Mouse (Mus musculus): ENCODE data around the gene Cdk19. TPM values are rescaled to one million over a fixed set of nuclear protein-coding genes. Genes with fewer than 3 reads are reported as not detected.
A peak's percentile ranks its signal among the peaks of the same experiment; 100 is the strongest.
"Not testable (repeated sequence)": the region's sequence is repeated elsewhere in the genome, so short reads cannot be mapped to it uniquely, and the experiment has no call there.

Cdk19 gene
- total RNA-seq, 2 experiments from 2014 or later = 52.2 to 63.3 TPM

DNA sequence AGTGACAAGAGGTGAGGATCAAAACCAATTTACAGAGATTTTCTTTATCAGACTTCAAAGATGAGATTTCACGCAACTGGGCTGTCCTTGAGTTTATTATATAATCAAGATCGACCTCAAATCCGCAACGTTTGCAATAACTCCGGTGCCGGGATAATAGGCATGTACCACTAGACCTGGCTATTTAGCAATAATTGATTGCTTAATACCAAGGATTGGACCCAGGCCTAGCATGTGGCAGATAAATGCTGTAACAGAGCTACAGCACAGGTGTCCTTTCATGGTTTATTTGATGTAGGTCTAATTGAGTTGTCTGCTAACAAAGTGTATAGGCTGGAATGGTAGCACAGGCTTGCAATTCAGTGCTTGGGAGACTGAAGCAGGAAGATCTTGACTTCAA lies 172.8 kb downstream of the Cdk19 start:
- intact Hi-C loops (cut with DNase I) = no loop called here
- no peak for DNase-seq

DNA sequence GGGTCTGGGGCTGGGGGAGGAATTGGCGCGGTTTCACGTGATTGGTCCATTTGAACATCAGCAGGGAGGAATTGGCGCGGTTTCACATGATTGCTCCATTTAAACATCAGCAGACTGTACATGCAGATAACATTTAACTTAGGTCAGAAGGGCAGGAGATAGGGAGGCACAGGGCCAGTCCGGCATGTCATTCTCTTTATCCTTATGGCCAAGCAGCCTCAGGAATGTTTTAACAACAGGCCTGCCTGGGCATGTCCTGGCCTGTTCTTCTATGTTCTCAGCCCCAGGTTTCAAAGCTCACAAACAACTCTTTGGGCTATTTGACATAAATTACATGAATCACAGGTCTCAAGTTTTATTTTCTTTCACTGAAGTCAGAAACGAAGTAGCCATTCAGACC lies 173.6 kb downstream of the Cdk19 start:
- intact Hi-C loops (cut with DNase I); DNase-seq: not testable (repeated sequence)

DNA sequence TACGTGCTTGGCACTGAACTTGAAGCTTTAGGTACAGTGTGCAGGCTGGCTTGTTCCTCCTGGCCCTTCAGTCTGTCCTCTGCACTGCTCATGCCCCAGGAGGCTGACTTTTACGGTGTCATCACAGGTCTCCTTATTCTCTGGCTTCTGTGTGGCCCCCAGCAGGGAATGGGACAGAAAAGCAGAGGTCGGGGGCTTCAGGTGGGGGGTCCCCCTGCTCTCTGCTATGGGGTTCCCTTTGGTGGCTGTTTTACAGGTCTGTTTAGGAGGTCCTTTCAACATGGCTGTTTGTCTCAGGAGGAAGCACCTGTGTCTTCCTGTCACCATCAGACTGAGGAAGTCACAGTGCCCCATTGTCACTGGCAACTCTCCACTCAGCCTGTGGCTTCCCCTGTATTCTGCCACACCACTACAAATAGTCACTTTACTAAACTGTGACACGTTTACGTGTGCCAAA lies 175.9 kb downstream of the Cdk19 start:
- intact Hi-C loops (cut with DNase I) = no loop called here
- no peak for DNase-seq

DNA sequence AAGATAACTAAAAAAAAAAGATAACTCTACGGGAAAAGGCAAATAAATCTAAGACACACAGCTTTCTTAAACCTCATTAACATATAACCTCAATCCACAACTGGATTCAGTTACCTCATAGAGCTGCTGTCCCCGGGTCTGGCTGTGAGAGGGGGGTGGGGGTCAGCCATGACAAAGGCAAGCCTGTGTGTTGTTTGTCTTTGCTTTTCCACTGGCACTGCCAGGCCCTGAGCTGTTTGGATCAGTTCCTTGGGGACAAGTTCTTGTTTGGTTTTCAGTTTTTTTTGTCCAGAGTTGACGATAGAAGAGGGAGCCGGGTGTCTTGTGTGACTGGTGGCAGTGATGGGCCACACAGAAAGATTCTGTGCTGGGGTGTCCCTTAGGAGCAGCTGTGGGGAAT lies 177.1 kb downstream of the Cdk19 start:
- peak; percentile 24 for DNase-seq
- intact Hi-C loops (cut with DNase I) = no loop called here

DNA sequence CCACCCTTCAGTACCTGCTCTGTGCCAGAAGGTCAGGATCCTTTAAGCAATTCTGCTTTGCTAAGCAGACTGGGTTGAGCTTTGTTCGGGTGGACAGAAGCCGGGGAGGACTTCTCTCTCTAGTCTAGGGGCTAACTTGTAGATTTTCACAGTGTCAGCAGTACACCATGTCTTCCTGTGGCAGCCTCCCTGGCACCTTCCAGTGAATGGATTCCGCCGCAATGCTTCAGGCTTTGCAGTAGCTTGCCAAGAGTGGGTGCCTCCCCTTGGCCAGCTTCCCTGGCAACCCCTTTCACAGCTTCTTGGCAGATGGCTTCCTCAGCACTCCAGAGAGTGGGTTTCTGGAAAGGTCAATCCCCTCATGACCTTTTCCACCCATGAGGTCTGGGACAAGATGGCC lies 180.2 kb downstream of the Cdk19 start:
- intact Hi-C loops (cut with DNase I) = no loop called here

DNA sequence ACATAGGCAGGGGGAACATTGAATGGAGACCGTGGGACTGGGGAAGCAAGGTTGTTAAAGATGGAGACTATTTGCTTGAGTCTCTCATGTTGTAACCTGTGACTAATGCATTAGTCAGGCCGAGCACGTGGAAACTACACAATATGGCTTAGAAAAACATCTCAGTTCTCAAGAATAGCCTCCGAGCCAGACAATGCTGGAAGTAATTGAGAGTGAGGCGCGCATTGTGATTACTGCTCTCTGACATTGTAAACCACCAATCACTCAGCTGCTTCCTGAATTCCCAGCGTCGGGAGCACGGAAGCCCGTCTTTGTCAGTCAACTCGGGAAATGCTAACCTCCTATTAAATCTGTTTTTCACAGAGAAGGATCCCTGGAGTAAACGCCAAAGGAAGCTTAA lies 182.2 kb downstream of the Cdk19 start:
- intact Hi-C loops (cut with DNase I) = loop anchor here (5.0 kb wide), 1 partner anchor 169 kb away; no protein-coding TSS in a partner anchor
- DNase-seq = no peak

More for the DNA sequence above, 180.2 kb downstream of the Cdk19 start:
- peak; percentile 85 for DNase-seq

DNA sequence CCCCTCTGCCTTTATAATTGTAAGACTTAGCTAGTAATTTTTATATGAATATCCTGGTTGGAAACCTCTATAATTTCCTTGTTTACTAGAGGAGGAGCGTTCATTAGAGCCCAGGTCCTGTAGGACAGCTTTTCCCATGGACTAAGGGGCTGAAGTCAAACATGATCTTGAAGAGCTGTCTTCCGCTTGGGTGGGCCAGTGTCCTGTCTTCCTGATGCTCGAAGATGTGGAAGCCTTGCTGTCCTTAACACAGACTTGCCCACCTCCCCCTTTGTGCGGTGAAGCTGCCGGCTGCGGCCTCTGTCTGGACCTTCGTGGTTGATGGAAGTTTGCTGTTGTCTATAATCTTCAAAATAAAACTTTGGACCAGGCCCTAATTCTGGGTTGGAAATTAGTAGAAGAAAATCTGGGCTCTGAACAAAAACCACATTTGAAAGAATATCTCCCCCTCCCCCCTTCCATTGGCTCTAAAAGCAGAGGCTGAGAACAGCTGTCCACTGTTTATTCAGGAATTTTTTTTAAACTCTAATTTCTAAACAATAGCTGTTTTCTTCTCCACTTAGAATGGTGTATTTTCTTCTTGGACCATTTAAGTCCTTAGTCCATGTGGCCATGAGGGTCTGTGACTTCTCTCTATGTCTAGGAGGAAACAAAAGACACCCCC lies 184.1 kb downstream of the Cdk19 start:
- no peak for DNase-seq
- intact Hi-C loops (cut with DNase I) = loop anchor here (5.0 kb wide), 1 partner anchor 171 kb away; no protein-coding TSS in a partner anchor

DNA sequence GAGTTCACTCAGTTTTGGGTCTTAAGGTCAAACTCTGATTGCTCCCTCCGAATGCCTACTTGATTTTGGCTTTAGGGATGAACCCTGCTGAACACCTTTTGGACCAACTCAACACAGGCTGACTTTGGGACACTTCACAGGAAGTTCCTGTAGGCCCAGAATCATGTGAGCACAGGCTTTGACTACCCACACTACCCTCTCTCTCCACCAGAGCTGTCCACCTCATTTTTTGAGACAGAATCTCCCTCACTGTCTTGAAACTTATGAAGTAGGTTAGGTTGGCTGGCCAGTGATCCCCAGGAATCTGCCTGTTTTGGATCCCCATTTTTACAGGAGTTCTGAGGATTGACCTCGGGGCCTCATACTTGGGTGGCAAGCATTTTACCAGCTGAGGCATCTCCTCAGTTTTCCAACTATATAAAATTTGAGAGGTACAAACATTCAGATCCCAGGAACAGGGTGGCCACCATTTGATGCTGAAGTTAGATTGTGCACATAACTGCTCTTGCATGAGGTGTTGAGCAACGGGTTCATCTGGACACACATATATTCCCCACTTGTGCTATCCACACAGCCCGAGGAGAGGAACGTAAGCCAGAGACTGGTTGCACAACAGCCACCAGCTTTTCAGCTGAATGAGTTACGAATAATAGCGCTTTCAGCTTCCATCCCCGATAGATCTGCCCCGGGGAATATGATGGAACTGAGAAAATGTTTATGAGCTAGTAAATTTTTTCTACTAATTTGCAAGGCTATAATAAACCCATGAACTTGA lies 184.9 kb downstream of the Cdk19 start:
- intact Hi-C loops (cut with DNase I) = loop anchor here (5.0 kb wide), 1 partner anchor 172 kb away; no protein-coding TSS in a partner anchor
- DNase-seq = no peak

DNA sequence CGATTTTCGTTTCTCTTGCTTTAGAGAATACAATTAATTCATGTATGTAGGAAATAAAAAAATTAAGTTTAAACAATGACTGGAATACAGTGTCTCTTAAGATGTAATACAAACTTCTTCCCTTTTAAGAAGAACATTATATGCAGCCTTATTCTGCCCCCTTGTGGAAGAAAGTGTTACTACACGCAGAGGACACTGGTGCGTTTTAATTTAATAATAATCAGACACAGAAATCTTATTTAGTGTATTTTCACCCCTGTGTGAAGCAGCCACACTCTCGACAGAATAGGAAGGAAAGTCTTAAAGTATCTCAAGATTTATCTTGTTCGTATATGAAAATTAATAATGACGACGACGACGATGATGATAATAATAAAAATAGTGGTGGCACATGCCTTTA lies 185.6 kb downstream of the Cdk19 start:
- intact Hi-C loops (cut with DNase I) = loop anchor here (5.0 kb wide), 1 partner anchor 173 kb away; no protein-coding TSS in a partner anchor

DNA sequence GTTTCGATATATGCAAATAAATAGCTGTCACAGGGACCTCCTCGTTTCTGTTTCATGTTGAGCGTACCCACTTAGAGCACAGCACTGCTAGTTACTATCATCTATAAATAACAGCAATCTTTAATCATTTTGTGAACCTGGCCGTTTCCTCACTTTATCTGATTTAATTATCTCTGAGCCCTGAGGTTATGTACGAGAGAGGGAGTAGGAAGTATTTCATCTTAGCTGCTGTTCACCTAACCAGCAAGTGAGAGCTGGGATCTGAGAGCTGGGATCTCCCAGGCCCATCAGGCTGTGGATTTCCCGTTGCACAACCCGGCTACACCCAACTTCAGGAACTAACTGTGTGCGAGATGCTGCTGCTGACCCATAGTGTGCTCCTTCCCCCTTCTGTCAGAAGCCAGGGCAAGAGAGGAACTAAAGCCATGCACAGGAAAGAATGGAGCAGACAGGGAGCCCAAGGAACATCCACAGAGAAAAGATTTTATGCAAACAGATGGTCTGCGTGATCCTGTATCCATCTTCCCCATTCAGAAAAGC lies 186.3 kb downstream of the Cdk19 start:
- intact Hi-C loops (cut with DNase I) = loop anchor here (2.0 kb wide), 1 partner anchor 267 kb away; the partner anchor contains the start of gene Gtf3c6
- no peak for DNase-seq

More for the DNA sequence above, 185.6 kb downstream of the Cdk19 start:
- DNase-seq = peak; percentile 20

DNA sequence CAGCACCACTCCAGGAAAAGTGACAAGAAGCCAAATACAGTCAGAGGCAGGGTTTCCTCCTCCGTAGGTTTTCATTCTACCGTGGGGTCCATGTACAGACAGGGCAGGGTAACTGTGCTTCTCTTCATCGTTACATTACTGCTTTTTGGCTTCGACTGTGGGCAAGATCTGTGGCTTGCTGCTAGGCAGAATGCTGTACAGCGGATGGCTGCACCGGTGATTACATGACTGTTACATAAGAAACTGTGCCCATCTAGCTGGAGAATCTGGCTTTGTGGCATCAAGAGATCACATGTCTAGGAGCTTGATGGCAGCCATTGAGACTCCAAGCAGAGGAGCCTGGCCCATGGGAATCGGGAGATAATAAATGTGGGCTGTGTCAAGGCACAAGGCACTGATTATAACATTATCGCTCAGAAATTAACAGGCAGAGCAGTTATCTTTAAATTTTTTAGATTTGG lies 187.0 kb downstream of the Cdk19 start:
- intact Hi-C loops (cut with DNase I) = loop anchor here (2.0 kb wide), 1 partner anchor 268 kb away; the partner anchor contains the start of gene Gtf3c6
- no peak for DNase-seq

DNA sequence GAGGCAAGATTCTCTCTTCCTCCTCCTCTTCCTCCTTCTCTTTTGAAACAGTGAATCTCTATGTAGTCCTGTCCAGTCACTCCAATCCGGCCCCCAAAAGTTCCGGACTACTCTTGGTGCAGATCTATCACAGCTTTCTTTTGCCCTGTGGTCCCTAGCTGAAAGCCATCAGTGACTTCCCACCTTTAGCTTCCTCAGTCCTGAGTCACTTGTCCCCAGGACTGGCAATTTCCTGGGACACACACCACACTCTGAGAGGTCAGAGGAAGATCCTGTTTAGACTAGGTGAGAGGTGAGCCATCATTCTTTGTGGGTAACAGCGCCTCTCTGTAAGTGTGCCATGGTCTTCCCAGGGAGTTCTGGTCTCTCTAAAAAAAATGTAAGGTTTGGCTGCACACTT lies 187.6 kb downstream of the Cdk19 start:
- DNase-seq = no peak
- intact Hi-C loops (cut with DNase I) = loop anchor here (2.0 kb wide), 1 partner anchor 268 kb away; the partner anchor contains the start of gene Gtf3c6

DNA sequence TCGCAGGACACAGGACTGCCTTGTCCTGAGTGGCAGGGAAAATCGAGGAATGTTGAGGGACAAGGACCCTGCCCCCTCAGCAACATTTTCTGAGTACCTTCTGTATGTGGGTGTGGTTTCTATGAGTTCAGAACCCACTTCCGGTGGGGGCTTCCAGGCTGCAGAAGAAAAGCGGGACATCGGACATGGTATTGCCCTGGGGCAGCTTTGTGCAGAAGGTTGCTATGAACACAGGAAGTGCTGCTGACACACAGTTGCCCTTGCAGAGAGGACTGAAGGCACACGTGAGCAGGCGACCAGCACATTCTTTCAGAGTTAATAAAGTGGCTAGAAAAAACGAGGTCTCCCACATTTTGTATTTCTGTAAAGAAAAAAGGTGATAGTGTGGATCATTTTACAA lies 188.2 kb downstream of the Cdk19 start:
- intact Hi-C loops (cut with DNase I) = loop anchor here (2.0 kb wide), 1 partner anchor 269 kb away; the partner anchor contains the start of gene Gtf3c6

DNA sequence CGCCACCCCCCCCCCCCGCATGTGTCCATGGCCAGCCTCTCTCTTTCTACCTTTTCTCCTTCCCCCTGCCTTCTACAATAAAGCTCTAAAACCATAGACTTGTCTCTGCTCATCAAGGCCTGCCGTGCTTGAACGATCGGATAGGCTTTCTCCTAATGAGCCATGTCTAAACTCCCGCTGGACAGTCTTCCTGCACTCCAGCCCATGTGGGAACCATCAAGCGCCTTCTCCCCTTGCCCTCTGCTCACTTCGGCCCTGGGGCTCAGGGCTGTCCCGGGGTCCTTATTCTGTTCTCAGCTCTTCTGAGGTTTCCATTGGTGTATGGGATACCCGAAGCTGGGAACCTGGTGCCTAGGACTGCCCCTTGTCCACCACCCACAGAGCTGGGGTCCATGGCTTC lies 189.3 kb downstream of the Cdk19 start:
- no peak for DNase-seq
- intact Hi-C loops (cut with DNase I) = no loop called here

More for the DNA sequence above, 188.2 kb downstream of the Cdk19 start:
- DNase-seq = no peak

DNA sequence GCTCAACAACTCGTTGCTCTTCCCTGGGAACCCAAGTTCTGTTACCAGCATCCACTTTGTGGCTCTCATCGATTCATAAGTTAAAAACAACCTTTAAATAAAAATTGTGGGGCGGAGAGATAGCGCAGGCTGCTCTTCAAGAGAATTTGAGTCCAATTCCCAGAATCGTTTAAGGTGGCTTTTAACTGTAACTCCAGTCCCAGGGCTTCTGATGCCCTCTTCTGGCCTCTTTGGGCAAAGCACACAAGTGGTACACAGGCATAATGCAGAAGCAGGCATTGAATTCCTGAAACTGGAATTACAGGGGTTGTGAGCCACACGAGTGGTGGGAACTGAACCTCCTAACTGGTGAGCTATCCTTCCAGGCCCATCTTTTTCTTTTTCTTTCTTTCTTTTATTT lies 190.3 kb downstream of the Cdk19 start:
- intact Hi-C loops (cut with DNase I) = no loop called here
- DNase-seq = peak; percentile 62

DNA sequence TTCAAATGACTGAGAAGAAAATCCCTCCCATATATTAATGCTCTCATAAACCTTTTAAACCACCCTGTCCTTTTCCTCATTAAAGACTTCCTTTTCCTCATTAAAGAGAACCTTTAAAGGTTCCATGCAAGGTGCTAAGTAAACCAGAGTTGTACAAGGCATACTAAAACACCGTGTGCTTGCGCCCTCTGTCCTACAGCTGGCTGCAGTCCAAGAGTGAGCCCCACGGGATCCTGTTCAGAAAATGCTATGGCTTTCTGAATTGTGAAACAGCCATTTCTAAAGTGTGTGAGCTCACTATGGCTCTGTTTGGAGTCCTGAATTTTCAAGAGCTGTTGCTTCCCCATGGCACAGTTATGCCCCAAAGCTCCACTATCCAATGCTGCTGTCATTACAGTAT lies 191.3 kb downstream of the Cdk19 start:
- DNase-seq = no peak
- intact Hi-C loops (cut with DNase I) = no loop called here

DNA sequence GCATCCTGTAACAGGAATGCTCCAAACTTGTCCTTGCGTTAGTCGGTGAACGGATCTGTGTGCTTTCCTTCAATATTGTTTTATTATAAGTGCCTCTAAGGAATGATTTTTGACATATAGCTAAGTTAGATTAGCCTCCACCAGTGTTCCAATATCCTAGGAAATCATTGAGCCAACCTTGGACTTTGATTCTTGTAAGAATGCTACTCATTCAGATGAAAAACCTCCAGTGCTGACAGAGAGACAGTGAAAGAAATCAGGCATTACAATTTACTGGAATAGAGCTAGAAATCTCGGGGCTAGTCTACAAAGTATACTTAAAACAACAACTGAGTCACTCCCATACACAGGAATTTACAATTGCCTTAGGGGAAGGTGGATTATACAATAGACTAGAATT lies 193.2 kb downstream of the Cdk19 start:
- DNase-seq; intact Hi-C loops (cut with DNase I): not testable (repeated sequence)
